Mouse (Mus musculus) gastrocnemius, adult 2 months (tissue): Measurements from ENCODE around the gene Mymx. TPM values are rescaled to one million over a fixed set of nuclear protein-coding genes. Genes with fewer than 3 reads are reported as not detected.
A peak's percentile ranks its signal among the peaks of the same experiment; 100 is the strongest.

Experiments
- DNase-seq: peaks from one replicate; pipeline ENCODE4 v3.0.0; 2022
- H3K27ac ChIP-seq: fragments of 200-600 bp; 2 replicates; pipeline ENCODE4 v1.8.1; 2022; ENCODE audit warnings: mild to moderate bottlenecking
- H3K4me3 ChIP-seq: fragments of 200-600 bp; 2 replicates; pipeline ENCODE4 v1.8.1; 2022; ENCODE audit warnings: mild to moderate bottlenecking, moderate library complexity
- CTCF ChIP-seq: fragments of 200-600 bp; IDR thresholded peaks from 2 replicates; pipeline ENCODE4 v1.8.1; 2022; ENCODE audit warnings: antibody characterized with exemption, mild to moderate bottlenecking, moderate library complexity
- intact Hi-C: fragments of 180-260 bp; cut with DNase I; formaldehyde crosslinking; loops from one replicate; pipeline ENCODE4 v1.15.1; 2025
- total RNA-seq, 2 experiments: library from RNA; stranded (reverse); gene quantifications; 2 replicates each; pipeline ENCODE4 v1.2.3; 2021

Gene Mymx
- total RNA-seq, 2 experiments from 2014 or later: 0.36 TPM; not detected in 1

DNA sequence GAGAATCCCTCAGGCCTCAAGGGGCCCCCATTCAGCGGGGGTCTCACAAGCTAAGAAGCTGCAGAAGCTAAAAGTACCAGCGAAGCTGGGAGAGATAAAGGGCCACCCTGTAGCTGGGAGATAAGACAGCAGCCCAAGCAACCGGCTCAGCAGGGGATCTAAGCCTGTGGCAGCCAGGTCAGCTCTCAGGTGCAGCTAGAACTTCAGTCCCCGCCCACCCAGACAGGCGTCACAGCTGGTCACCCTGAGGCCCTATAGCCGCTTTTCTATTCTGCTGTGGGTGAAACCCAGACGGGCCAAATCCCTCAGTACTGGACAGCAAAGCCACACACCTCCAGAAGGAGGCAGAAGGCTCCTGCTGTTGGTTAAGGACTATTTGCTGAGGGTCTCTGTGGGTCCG, 8.4 kb downstream of the Mymx start:
- peak; percentile 2; the same call in 1 of the 2 replicates for TF ChIP-seq CTCF
- Histone ChIP-seq H3K27ac (peak overlapping the region; percentile 94), H3K4me3 (peak overlapping the region; percentile 89)
- DNase-seq: no peak
- intact Hi-C loops: loop anchor here (10.0 kb wide), 1 partner anchor 441 kb away; the partner anchor contains the start of gene Vegfa

DNA sequence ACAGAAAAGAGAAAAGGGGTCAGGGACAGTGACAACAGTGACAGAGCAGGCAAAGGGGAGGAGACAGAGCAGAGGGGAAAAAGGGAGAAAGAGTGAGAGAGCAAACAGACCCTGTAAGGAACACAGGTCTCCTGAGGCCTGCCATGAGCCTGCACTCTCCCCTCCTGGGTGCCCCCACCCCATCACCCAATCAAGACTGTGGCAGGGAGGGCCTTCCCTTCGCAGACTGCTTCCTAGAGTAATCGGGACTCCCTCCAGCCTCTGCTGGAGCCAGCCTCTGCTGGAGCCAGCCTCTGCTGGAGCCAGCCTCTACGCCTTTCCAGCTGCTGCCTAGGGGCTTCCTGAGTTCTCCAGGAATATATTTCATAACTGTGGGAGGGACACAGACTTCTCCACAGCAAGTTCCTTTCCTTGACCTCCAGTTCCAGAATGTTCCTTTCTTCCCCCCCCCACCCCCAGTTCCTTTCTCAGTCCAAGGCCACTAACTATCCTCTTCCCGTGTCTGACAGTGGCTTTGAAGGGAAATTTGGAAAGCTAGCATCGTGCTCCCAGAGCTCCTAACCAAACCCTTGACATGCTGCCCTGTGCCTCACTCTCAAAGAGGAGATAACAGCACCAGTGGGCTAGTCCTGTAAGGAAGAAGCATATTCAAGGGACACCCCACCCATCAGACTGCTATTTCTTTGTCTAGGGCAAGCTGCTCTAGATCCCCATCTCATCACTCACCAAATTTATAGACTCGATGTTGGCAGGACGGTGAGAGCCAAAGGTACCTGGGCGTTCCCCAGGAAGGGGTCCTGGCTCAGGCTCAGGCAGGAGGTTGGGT, 9.1 kb downstream of the Mymx start:
- intact Hi-C loops: loop anchor here (10.0 kb wide), 1 partner anchor 442 kb away; the partner anchor contains the start of gene Vegfa
- peak overlapping the region; percentile 94 for H3K27ac ChIP-seq
- H3K4me3 ChIP-seq: peak overlapping the region; percentile 89
- no peak for TF ChIP-seq CTCF
- peak; percentile 77 for DNase-seq

DNA sequence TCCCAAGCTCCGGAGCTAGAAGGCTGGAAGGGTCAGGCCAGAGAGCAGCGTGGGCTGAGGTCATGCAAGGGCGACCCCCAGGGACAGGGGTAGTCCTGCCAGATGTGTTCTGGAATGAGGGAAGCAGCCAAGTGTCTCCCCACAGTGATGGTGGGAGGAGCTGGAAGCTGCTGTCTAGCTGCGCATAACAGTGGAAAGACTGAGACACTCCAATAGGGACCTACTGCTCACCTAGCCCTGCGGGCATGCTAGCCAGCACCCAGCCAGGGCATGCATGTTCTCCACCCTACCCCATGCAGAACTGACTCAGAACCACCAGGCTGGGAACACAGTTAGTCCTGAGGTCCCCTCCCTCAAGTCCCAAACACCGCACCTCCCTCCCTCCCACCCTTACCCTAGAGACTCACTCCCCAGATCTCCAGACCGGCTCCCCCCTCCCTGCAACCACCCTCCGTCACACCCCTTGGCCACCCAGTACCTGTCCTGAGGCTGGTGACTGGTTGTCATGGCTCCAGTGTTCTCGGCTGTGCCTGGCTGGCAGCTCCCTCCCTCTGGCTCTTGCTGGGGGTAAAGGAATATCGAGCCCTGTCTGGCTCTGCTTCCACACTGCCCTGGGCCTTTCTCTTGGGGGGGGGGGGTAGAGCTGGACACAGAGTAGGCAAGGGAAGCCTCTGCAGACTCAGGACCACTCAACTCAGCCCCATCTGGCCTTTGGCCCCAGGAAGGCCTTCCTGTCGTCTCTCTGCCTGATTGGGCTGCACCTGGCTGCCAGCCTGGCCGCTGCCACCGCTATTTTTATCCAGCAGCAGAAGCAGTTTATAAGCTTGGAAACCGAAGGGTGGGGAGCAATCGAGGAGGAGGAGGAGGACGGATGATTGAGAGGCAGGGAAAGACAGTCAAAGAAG, 9.9 kb downstream of the Mymx start:
- intact Hi-C loops: loop anchor here (10.0 kb wide), 1 partner anchor 443 kb away; the partner anchor contains the start of gene Vegfa
- DNase-seq: peak; percentile 87
- H3K4me3 ChIP-seq: peak overlapping the region; percentile 89

DNA sequence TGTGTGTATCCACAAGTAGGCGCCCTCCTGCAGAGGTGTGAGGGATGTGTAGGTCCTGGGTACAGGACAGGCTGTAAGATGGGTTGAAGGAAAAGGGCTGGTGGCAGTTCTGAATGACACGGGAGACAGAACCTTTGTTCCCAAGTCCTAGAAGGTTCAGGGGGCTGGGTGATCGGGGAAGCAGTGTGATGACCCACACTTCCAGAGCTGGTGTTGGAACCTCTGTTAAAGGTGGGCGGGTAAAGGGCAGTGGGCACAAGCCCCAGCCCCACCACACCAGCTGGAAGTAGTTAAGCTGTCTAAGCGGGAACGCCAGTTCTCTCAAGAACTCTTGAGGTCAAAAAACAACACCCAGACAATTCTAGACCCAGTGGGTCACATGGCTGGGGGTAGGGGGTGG, 11.5 kb downstream of the Mymx start:
- DNase-seq: no peak
- Histone ChIP-seq H3K4me3 (no peak overlapping the region), H3K27ac (peak overlapping the region; percentile 94)
- TF ChIP-seq CTCF: no peak
- intact Hi-C loops: loop anchor here (10.0 kb wide), 1 partner anchor 444 kb away; the partner anchor contains the start of gene Vegfa

More for the DNA sequence above, 9.9 kb downstream of the Mymx start:
- H3K27ac ChIP-seq: peak overlapping the region; percentile 94
- TF ChIP-seq CTCF: no peak

DNA sequence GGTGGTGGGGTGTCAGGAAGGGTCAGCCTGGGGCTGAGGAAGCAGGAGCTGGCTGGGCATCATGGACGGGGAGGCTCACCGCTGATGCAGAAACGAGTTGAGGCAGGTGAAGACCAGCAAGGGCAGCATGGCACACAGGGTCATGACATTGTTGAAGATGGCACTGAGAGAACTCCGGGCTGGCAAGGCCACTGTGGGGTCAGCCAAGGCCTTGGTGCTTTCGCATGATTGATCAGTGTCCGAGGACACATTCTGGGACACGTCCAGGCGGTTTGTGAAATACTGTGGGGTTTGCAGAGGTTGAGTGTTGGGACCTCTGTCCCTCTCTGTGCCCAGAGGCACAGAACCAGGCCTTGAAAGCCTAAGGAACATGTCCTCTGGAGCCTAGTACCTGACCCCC, 12.1 kb downstream of the Mymx start:
- intact Hi-C loops: loop anchor here (10.0 kb wide), 2 partner anchors 445 to 565 kb away; partner anchors contain the start of genes Mad2l1bp and Vegfa
- no peak for DNase-seq
- Histone ChIP-seq H3K27ac (peak overlapping the region; percentile 94; the same call in 1 of the 2 replicates), H3K4me3 (no peak overlapping the region)
- TF ChIP-seq CTCF: no peak

DNA sequence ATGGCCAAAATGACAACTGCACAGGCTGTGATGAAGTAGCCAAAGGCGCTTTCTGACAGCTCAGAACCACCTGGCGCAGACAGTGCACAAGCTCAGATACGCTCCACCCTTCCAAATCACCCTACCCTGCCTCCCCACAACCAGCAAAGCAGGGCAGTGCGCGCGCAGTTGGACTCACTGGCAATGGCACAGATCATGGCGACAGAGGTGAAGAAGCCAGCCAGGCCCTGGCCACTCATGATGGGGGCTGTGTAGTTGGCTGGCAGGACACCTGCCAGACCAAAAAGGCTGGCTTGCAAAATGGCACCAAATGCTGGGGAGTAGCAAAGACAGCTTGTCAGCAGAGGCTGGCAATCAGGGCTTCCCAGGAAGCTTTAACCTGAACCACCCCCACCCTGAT, 12.7 kb downstream of the Mymx start:
- TF ChIP-seq CTCF: no peak
- intact Hi-C loops: loop anchor here (10.0 kb wide), 1 partner anchor 566 kb away; the partner anchor contains the start of gene Mad2l1bp

DNA sequence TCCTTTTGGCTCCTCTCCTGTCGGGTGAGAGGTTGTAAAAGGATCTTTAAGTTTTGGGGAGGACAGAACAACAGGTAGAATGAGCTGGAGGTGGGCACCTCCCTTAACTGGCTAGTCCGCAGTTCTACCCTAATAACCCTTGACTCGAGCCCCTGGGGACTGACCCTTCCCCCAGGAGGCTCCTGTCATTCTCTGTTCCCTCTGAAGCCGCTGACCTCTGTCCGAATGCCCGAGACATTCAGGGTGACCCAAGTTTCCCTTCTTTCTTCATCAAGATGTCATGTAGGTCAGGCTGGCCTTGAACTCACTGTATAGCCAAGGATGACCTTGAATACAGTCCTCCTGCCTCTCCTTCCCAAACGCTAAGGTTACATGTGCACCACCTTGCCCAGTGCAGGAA, 13.5 kb downstream of the Mymx start:
- no peak for DNase-seq
- intact Hi-C loops: loop anchor here (10.0 kb wide), 1 partner anchor 566 kb away; the partner anchor contains the start of gene Mad2l1bp

More for the DNA sequence above, 12.7 kb downstream of the Mymx start:
- no peak for DNase-seq
- H3K4me3 ChIP-seq: no peak overlapping the region
- H3K27ac ChIP-seq: no peak overlapping the region

DNA sequence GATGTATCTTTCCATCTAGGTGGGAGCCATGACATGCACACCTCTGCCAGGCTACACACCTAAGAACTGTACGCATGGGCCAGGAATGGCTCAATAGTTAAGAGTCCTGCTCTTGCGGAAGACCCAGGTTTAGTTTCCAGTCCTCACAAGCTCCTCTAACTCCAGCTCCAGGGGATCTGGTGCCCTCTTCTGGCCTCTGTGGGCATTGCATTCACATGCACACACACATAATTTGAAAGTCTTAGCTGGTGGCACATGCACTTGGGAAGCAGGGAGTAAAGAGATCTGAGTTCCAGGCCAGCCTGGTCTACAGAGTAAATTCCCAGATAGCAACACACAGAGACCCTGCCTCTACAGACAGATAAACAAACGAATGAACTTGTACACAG, 15.5 kb downstream of the Mymx start:
- no peak for DNase-seq
- TF ChIP-seq CTCF: peak; percentile 47
- no peak overlapping the region for H3K4me3 ChIP-seq
- intact Hi-C loops: loop anchor here (10.0 kb wide), 1 partner anchor 568 kb away; the partner anchor contains the start of gene Mad2l1bp
- H3K27ac ChIP-seq: peak overlapping the region; percentile 95

More for the DNA sequence above, 13.5 kb downstream of the Mymx start:
- TF ChIP-seq CTCF: no peak
- Histone ChIP-seq H3K4me3 (no peak overlapping the region), H3K27ac (no peak overlapping the region)

DNA sequence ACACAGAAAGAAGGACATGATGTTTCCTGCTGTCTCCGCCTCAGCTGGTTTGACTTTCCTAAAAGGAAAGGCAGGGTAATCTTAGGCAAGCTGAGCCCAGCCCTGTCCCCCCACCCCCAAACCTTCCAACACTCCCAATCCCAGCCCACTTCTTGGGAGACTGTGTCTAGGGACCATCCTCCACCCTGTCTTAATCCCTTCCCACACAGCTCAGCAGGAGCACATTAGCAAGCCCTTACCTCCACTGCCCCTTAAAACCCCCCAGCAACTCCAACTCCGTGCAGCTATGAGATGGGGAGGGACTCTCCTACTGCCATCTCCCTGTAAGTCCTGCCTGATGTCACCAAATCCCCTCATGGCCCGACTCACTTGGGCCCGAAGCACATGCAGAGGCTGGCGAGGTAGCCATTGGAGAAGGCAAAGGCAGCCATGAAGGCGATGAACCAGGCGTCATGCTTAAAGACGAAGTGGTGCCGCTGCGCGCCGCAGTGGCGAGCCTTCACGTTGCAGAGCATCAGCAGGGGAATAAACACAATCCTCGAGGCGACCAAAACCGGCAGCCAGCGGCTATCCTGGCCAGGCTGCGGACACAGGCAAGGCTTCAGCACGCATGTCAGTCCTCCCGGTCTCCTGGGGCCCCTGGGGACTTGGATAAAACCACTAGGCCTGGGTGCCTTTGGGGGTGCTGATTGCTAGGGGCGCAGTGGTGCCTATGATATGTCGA, 16.0 kb downstream of the Mymx start:
- TF ChIP-seq CTCF: no peak
- intact Hi-C loops: loop anchor here (1.0 to 10.0 kb wide), 2 partner anchors 41 to 569 kb away; partner anchors contain the start of gene Mad2l1bp
- H3K27ac ChIP-seq: peak overlapping the region; percentile 95
- H3K4me3 ChIP-seq: peak overlapping the region; percentile 54
- no peak for DNase-seq

DNA sequence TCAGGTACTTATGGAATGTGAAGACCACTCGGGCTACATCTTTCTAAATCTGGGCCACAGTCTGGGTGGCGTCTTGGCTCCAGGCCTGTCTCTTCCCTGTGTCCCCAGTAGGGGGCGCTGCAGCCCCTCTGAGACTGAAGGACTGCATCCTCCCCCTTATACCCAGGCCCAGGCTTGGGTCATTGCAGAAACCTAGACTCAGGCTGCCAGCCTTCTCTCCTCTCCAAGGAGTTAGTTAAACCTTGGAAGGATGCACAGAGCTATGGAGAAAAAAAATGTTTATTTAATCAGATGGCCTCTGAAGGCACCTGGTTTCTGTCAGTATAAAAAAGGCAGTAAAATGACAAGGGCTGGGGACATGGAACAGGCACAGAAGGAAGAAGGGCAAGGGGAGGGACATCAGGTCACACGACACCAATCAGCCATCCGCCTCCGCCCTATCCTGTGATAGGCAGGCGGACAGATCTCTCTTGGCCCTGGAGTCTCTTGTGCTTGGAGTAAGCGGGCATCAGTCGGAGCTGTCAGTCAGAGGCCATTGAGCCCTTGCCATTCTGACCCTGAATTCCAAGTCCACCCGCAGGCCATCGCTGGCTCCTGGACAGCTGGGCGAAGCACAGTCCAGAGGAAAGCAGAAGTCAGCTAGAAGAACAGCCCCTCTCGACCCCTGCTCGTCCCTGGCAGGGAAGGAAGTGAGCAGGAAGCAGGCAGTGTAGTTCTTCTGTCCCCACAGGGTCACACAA, 16.8 kb downstream of the Mymx start:
- TF ChIP-seq CTCF: no peak; the same call in 1 of the 2 replicates
- Histone ChIP-seq H3K4me3 (peak overlapping the region; percentile 54), H3K27ac (peak overlapping the region; percentile 95)
- intact Hi-C loops: loop anchor here (1.0 to 10.0 kb wide), 2 partner anchors 42 to 570 kb away; partner anchors contain the start of gene Mad2l1bp
- peak; percentile 89 for DNase-seq
